Mouse (Mus musculus) E14TG2a.4 (cell line): ENCODE measurements at regions not wholly inside any gene's neighbourhood (a gene's known extent, or its start where the extent isn't known, plus 50 kb on each side); places are given as distances from the start of the nearest gene placed in this dataset.

Experiments
- H3K27me3 ChIP-seq: 2 replicates; pipeline ENCODE4 v1.6.1; 2014; ENCODE audit warnings: low read length, control low read depth; ENCODE audit not compliant: insufficient read depth
- H3K36me3 ChIP-seq: 2 replicates; pipeline ENCODE4 v1.6.1; 2014; ENCODE audit warnings: low read length, control low read depth; ENCODE audit not compliant: insufficient read depth
- H3K4me1 ChIP-seq: replicated peaks from 2 replicates; pipeline ENCODE4 v1.6.1; 2014; ENCODE audit warnings: low read depth, low read length, control low read depth
- H3K4me3 ChIP-seq: replicated peaks from 2 replicates; pipeline ENCODE4 v1.5.1; 2014; ENCODE audit warnings: mild to moderate bottlenecking, low read length
- H3K9me3 ChIP-seq: 2 replicates; pipeline ENCODE4 v1.6.1; 2014; ENCODE audit warnings: low read length, control low read depth
- CTCF ChIP-seq: conservative IDR thresholded peaks from 2 replicates; pipeline ENCODE4 v1.5.1; 2014; ENCODE audit warnings: low read length
- NANOG ChIP-seq: IDR thresholded peaks from 2 replicates; pipeline ENCODE4 v1.6.1; 2014; ENCODE audit warnings: borderline replicate concordance, low read length, mixed read lengths
- POU5F1 ChIP-seq: IDR thresholded peaks from 2 replicates; pipeline ENCODE4 v1.6.1; 2014; ENCODE audit warnings: low read length, borderline replicate concordance

- Histone ChIP-seq H3K36me3 (no peaks in the 10 kb centered on the region), H3K4me3 (no peak overlapping the region), H3K27me3 (peaks cover 6% of the 10 kb centered on the region; the same call in 1 of the 2 replicates), H3K9me3 (peaks cover 15% of the 10 kb centered on the region), H3K4me1 (no peaks in the 10 kb centered on the region)
- peak; percentile 34 for TF ChIP-seq CTCF
- no peak for TF ChIP-seq POU5F1
- no peak for TF ChIP-seq NANOG
Observed at GRCm38 (mm10) chr1:121180273-121181030, 151.9 kb downstream of the Insig2 start.

DNA sequence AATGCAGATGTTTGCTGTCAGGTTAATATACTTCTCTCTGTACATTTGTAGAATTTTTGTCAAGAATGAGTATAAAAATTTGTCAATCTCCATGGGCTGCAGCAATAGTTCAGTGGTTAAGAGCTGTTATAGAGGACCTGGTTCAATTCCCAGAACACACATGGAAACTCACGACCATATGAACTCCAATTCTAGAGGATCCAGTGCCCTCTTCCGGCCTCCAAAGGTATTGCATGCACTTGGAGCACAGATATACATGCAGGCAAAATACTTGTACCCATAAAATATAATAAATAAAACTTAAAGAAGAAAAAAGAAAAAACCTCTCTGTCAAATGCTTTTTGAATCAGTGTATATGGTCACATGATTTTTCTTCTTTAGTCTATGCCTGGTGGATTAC lies 143.5 kb downstream of the Insig2 start:
- no peaks in the 10 kb centered on the region for H3K4me1 ChIP-seq
- no peak overlapping the region for H3K4me3 ChIP-seq
- TF ChIP-seq POU5F1 (no peak), CTCF (peak; percentile 80)
- H3K36me3 ChIP-seq: no peaks in the 10 kb centered on the region
- H3K27me3 ChIP-seq: no peaks in the 10 kb centered on the region
- no peaks in the 10 kb centered on the region for H3K9me3 ChIP-seq

GRCm38 (mm10) chr1:121194800-121195199 lies 137.6 kb downstream of the Insig2 start:
- Histone ChIP-seq H3K4me3 (no peak overlapping the region), H3K9me3 (no peaks in the 10 kb centered on the region), H3K36me3 (no peaks in the 10 kb centered on the region), H3K27me3 (no peaks in the 10 kb centered on the region), H3K4me1 (no peaks in the 10 kb centered on the region)
- TF ChIP-seq CTCF (no peak), NANOG (no peak), POU5F1 (no peak)

- no peaks in the 10 kb centered on the region for H3K4me1 ChIP-seq
- no peak overlapping the region for H3K4me3 ChIP-seq
- no peaks in the 10 kb centered on the region for H3K36me3 ChIP-seq
- H3K9me3 ChIP-seq: no peaks in the 10 kb centered on the region
- H3K27me3 ChIP-seq: no peaks in the 10 kb centered on the region
- TF ChIP-seq POU5F1 (no peak), CTCF (peak; percentile 48), NANOG (no peak)
Observed at GRCm38 (mm10) chr1:121215843-121216242, 116.5 kb downstream of the Insig2 start.

DNA sequence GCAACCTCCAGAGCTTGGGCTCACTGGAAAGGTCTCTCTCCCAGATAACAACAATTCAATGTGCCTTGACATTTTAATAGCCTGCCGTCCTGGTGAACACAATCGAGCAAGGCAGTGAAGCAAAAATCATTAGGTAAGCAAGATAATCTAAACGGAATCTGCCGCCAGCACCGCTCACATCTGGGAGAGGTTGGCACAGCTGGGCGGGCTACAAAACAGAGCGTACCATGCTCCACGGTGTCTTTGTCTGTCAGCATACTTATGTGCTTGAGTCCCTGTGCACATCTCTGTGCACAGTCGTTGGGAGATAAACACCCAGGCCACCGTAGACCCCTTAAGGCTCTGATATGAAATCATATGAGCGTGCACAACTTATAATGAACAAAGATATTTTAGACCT lies 108.1 kb downstream of the Insig2 start:
- no peaks in the 10 kb centered on the region for H3K9me3 ChIP-seq
- H3K36me3 ChIP-seq: no peaks in the 10 kb centered on the region
- no peaks in the 10 kb centered on the region; the same call in 1 of the 2 replicates for H3K27me3 ChIP-seq
- H3K4me1 ChIP-seq: no peaks in the 10 kb centered on the region
- H3K4me3 ChIP-seq: peak overlapping the region; percentile 23; the same call in 1 of the 2 replicates
- TF ChIP-seq POU5F1 (no peak), CTCF (no peak), NANOG (no peak)

DNA sequence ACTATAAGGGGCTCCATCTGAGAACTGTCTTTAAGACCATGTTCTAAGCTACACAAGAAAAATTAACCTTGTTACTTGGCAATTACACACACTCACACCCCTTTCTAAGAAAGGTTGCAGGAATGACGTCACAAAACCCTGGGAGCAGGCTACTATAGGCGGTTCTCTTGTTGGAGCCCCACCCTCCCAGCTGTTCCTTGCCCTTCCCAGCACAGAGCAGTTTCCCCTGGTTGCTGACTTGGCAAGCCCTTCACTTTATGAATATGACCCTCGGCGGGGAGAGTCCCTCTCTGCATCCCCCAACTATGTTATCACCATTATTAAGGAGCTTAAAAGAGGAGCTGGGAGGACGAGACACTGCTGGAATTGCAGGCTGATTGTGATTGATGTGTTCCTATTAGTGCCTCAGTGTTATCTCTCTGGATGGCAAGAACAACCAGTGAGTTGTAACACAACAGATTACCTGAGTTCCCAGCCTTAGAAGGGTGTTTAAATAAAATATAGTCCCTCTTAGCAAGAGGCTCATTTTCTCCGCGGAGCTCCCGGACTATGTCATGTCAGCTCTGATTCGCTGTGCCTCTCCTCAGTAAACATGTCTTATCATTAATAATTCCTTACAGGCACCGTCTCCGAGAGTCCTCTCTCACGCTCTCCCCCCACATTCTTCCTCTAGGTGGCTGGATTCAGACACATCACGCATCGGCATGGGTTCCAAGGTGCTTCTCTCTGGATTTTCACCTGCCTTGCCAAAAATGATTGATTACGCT lies 105.7 kb downstream of the Insig2 start:
- no peak for TF ChIP-seq POU5F1
- TF ChIP-seq CTCF: no peak
- no peak for TF ChIP-seq NANOG
- H3K4me1 ChIP-seq: no peaks in the 10 kb centered on the region
- no peaks in the 10 kb centered on the region for H3K36me3 ChIP-seq
- H3K9me3 ChIP-seq: no peaks in the 10 kb centered on the region
- no peaks in the 10 kb centered on the region; the same call in 1 of the 2 replicates for H3K27me3 ChIP-seq
- no peak overlapping the region for H3K4me3 ChIP-seq

DNA sequence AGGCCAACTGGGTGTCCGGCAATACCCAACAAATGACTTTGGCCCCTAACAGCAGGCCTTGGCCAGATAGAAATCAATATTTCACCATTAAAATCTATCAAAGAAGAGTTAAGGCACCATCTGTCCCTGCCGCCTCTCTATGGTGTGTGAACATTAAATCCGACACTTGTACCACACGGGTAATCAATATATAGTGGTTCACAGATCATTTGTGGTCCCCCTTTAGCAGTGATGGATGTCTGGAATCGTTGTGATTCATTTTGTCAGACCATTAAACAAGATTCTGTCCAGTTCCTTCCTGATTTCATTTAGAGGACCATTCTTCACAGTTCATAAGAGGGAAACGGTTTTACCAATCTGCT lies 105.2 kb downstream of the Insig2 start:
- no peaks in the 10 kb centered on the region for H3K9me3 ChIP-seq
- H3K4me3 ChIP-seq: no peak overlapping the region
- H3K36me3 ChIP-seq: no peaks in the 10 kb centered on the region
- no peaks in the 10 kb centered on the region for H3K4me1 ChIP-seq
- H3K27me3 ChIP-seq: no peaks in the 10 kb centered on the region; the same call in 1 of the 2 replicates
- TF ChIP-seq NANOG: no peak
- no peak for TF ChIP-seq CTCF
- no peak for TF ChIP-seq POU5F1

DNA sequence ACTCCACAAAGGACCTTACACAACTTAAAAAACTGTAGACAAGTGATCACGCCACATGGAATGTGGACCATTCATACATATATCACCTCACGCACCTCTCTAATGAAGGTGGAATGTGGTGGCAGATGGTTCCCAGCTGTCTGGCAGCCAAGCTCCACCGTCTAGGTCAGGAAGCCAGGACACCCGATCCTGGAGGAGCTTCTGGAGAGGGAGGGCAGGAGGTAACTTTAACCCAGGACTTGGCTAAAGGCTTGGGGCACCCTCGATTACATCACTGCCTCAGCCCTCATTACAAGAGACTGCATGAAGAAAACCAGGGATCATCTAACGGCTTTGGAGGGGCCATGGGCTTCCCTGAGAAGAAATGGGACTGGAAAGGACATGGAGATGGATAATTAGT lies 88.8 kb downstream of the Insig2 start:
- no peaks in the 10 kb centered on the region for H3K9me3 ChIP-seq
- no peaks in the 10 kb centered on the region for H3K36me3 ChIP-seq
- H3K4me3 ChIP-seq: no peak overlapping the region
- H3K4me1 ChIP-seq: no peaks in the 10 kb centered on the region
- no peaks in the 10 kb centered on the region for H3K27me3 ChIP-seq
- TF ChIP-seq CTCF (no peak), POU5F1 (no peak), NANOG (no peak)
